In genomic region chr17:57066908-57067307, GRCm38 (mm10) we compare ENCODE assay signal across 36 mouse cellular contexts. TPM values are rescaled to one million over a fixed set of nuclear protein-coding genes. Genes with fewer than 3 reads are reported as not detected.
"Had no signal": no experiment of that assay in that cellular context is flagged by ENCODE, and none has a peak within 500 bp of the region (broad histone marks: within the 10 kb centered on the region; RNA-seq: fewer than 3 reads in every experiment).

No protein-coding gene starts in this region.

- H3K27ac ChIP-seq: gastrocnemius, adult 2 months; heart, embryonic 10.5 days; hindbrain, embryonic 13.5 days; hindbrain, embryonic 15.5 days; hindbrain, postnatal 0 days; kidney, embryonic 15.5 days; kidney, postnatal 0 days; layer of hippocampus, adult 2 months; left cerebral cortex, adult 2 months; limb, embryonic 13.5 days; limb, embryonic 15.5 days; liver, embryonic 13.5 days had no signal

- DNase-seq: gastrocnemius, adult 2 months; gastrocnemius, postnatal 10 days; gastrocnemius, postnatal 25 days; heart, adult 18-20 months; heart, postnatal 14 days; heart, postnatal 36 days; kidney, adult 11 months; kidney, adult 2 months; kidney, adult 9 months; kidney, postnatal 14 days; kidney, postnatal 36 days; left cerebral cortex, postnatal 4 days; liver, embryonic 13.5 days had no signal

- H3K9ac ChIP-seq: heart, embryonic 12.5 days; hindbrain, embryonic 13.5 days; hindbrain, embryonic 15.5 days; kidney, embryonic 15.5 days; limb, embryonic 13.5 days; limb, embryonic 15.5 days; liver, embryonic 13.5 days had no signal

- ATAC-seq: hindbrain, postnatal 0 days; intestine, embryonic 16.5 days had no signal

- H3K4me2 ChIP-seq: heart, embryonic 12.5 days; hindbrain, embryonic 13.5 days; hindbrain, embryonic 15.5 days; kidney, embryonic 15.5 days; limb, embryonic 13.5 days; limb, embryonic 15.5 days; liver, embryonic 13.5 days had no signal

- H3K36me3 ChIP-seq: heart, embryonic 10.5 days; heart, embryonic 12.5 days; hindbrain, embryonic 13.5 days; hindbrain, embryonic 15.5 days; limb, embryonic 13.5 days; limb, embryonic 15.5 days; liver, embryonic 13.5 days had no signal

- H3K4me3 ChIP-seq: gastrocnemius, adult 2 months; heart, embryonic 10.5 days; heart, embryonic 12.5 days; hindbrain, embryonic 13.5 days; hindbrain, embryonic 15.5 days; kidney, embryonic 15.5 days; layer of hippocampus, adult 2 months; left cerebral cortex, adult 2 months; limb, embryonic 13.5 days; limb, embryonic 15.5 days; liver, embryonic 13.5 days had no signal

- H3K9me3 ChIP-seq: heart, embryonic 10.5 days; heart, embryonic 12.5 days; hindbrain, embryonic 13.5 days; hindbrain, embryonic 15.5 days; kidney, embryonic 15.5 days; limb, embryonic 13.5 days; limb, embryonic 15.5 days; liver, embryonic 13.5 days had no signal

RNA-seq across cellular contexts. Expression of gene Crb3, which starts 8.0 kb away (rescaled TPM):
- total RNA-seq: gastrocnemius, adult 2 months; granulocyte monocyte progenitor cell, adult 5-6 weeks; hematopoietic stem cell, adult 5-6 weeks had no signal

RNA-seq across cellular contexts. Expression of gene Tubb4a, which starts 20.7 kb away (rescaled TPM):
- total RNA-seq: granulocyte monocyte progenitor cell, adult 5-6 weeks had no signal

RNA-seq across cellular contexts. Expression of gene Slc25a41, which starts 25.5 kb away (rescaled TPM):
- total RNA-seq: gastrocnemius, adult 2 months; gastrocnemius, postnatal 10 days; gastrocnemius, postnatal 25 days; gastrocnemius, postnatal 4 days; granulocyte monocyte progenitor cell, adult 5-6 weeks; heart, adult 18-20 months; heart, adult 8-10 months; heart, postnatal 14 days; heart, postnatal 36 days; hematopoietic stem cell, adult 5-6 weeks; hindbrain, postnatal 0 days; layer of hippocampus, adult 2 months; layer of hippocampus, postnatal 10 days; left cerebral cortex, adult 2 months; left cerebral cortex, postnatal 25 days; left cerebral cortex, postnatal 4 days had no signal
- polyA plus RNA-seq: heart, embryonic 10.5 days; heart, embryonic 12.5 days; heart, embryonic 14.5 days; heart, embryonic 16.5 days; hindbrain, embryonic 11.5 days; hindbrain, embryonic 13.5 days; hindbrain, embryonic 15.5 days; hindbrain, postnatal 0 days; intestine, embryonic 14.5 days; intestine, embryonic 16.5 days; kidney, postnatal 0 days; limb, embryonic 11.5 days; limb, embryonic 13.5 days; limb, embryonic 15.5 days; liver, embryonic 13.5 days had no signal
